Mouse (Mus musculus): ENCODE results near the gene Fam173a. TPM values are rescaled to one million over a fixed set of nuclear protein-coding genes. Genes with fewer than 3 reads are reported as not detected.

Fam173a gene
- 112 and 116 TPM in 2 replicates for polyA plus RNA-seq (2015; fragmentation: Nextera tagmentation; extraction: Ambion mirVana)

DNA sequence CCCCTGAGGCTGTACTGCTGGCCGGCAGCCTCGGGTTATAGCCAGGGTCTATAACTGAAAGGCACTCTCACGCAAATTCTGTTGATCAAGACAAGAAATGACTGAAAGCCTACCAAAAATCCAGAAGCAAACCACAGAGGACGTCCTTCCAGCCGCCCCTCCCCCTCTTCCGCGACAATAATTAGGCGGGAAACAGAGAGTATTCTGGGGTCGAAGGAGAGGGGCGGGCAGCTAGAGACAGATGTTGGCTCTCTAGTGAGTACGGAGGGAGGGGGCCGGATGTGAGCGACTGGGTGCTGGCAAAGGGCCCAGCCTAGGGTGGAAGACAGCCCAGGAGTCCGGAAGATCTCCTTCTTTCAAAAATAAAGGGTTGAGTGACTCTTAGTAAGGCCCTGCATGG is at the start of gene Fam173a:
Gene Fam173a, minus strand, starts transcription at position 287 of the 400 bp plus-strand sequence.
- Histone ChIP-seq H3K4me1 (ENCODE audit: insufficient read depth, low read depth, low read length) (peaks cover 9% of the 10 kb centered on the region; the same call in 1 of the 2 replicates), H3K27me3 (replicated peaks; ENCODE audit: insufficient read depth, low read length) (no peaks in the 10 kb centered on the region), H3K4me2 (replicated peaks; ENCODE audit: low read depth, low read length) (peak within 1 kb of the TSS; percentile 94), H3K9ac (replicated peaks; ENCODE audit: low read depth) (peak within 1 kb of the TSS; percentile 39), H3K27ac (ENCODE audit: low read length) (peak within 1 kb of the TSS; percentile 76), H3K9me3 (ENCODE audit: low read length) (no peaks in the 10 kb centered on the region), H3K4me3 (ENCODE audit: low read depth, low read length) (peak within 1 kb of the TSS; percentile 68), H3K36me3 (ENCODE audit: insufficient read depth, low read length) (no peaks in the 10 kb centered on the region)
- WGBS, result 2% methylated on average over 14 of the region's 14 CpGs
- ATAC-seq (peak; percentile 81), DNase-seq (ENCODE audit: low spot score) (peak; percentile 91)
- TF ChIP-seq CTCF (IDR thresholded peaks at IDR 0.05) (no peak), EP300 (IDR thresholded peaks at IDR 0.05) (no peak)

- ATAC-seq (no peak), DNase-seq (ENCODE audit: low spot score) (no peak)
- WGBS, result 93% methylated on average over 18 of the region's 22 CpGs
- H3K36me3 ChIP-seq (ENCODE audit: insufficient read depth, low read length), result peaks cover 13% of the 10 kb centered on the region; the same call in 1 of the 2 replicates
- no peak within 1 kb of the TSS for H3K27ac ChIP-seq (ENCODE audit: low read length)
- TF ChIP-seq CTCF (IDR thresholded peaks at IDR 0.05) (no peak), EP300 (IDR thresholded peaks at IDR 0.05) (no peak)
- H3K4me2 ChIP-seq (replicated peaks; ENCODE audit: low read depth, low read length), result no peak within 1 kb of the TSS
- no peaks in the 10 kb centered on the region for H3K27me3 ChIP-seq (replicated peaks; ENCODE audit: insufficient read depth, low read length)
- H3K4me3 ChIP-seq (ENCODE audit: low read depth, low read length), result no peak within 1 kb of the TSS
- no peaks in the 10 kb centered on the region for H3K9me3 ChIP-seq (ENCODE audit: low read length)
- no peak within 1 kb of the TSS for H3K9ac ChIP-seq (replicated peaks; ENCODE audit: low read depth)
- H3K4me1 ChIP-seq (ENCODE audit: insufficient read depth, low read depth, low read length), result peaks cover 14% of the 10 kb centered on the region; the same call in 1 of the 2 replicates
Observed at GRCm38 (mm10) chr17:25841117-25841880, 48.6 kb upstream of the Fam173a start, which contains the start of gene Gm20683. TSS of gene Gm20683 (minus strand) at chr17:25841763.

DNA sequence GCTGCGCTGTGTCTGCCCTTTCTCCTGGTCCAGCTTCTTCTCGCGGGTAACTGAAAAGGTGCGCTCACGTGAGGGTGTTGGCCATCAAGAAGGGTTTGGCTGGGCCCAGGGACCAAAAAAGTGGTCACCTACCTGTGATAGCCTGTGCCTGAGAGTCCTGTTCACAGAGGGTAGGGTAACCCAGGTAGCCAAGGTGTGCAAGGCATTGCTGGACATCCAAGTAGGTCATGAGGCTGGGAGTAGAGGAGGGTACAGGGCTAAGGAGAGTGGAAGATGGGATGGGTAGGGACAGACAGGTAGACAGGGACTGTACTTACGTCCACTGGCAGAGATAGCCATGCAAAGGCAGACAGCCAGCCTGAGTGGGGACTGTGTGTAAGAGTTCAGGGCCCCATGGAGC is 47.8 kb upstream of the Fam173a start:
- H3K27ac ChIP-seq (ENCODE audit: low read length), result no peak overlapping the region
- TF ChIP-seq CTCF (IDR thresholded peaks at IDR 0.05) (no peak), EP300 (IDR thresholded peaks at IDR 0.05) (no peak)
- no peak overlapping the region for H3K9ac ChIP-seq (replicated peaks; ENCODE audit: low read depth)
- no peak for DNase-seq (ENCODE audit: low spot score)
- no peak overlapping the region for H3K4me2 ChIP-seq (replicated peaks; ENCODE audit: low read depth, low read length)
- H3K9me3 ChIP-seq (ENCODE audit: low read length), result no peaks in the 10 kb centered on the region
- H3K27me3 ChIP-seq (replicated peaks; ENCODE audit: insufficient read depth, low read length), result no peaks in the 10 kb centered on the region
- H3K4me1 ChIP-seq (ENCODE audit: insufficient read depth, low read depth, low read length), result peaks cover 14% of the 10 kb centered on the region; the same call in 1 of the 2 replicates
- 95% methylated on average over 6 of the region's 6 CpGs for WGBS
- no peak overlapping the region for H3K4me3 ChIP-seq (ENCODE audit: low read depth, low read length)
- ATAC-seq, result no peak
- H3K36me3 ChIP-seq (ENCODE audit: insufficient read depth, low read length), result peaks cover 13% of the 10 kb centered on the region; the same call in 1 of the 2 replicates

- TF ChIP-seq CTCF (IDR thresholded peaks at IDR 0.05) (no peak), EP300 (IDR thresholded peaks at IDR 0.05) (no peak)
- 84% methylated on average over 14 of the region's 14 CpGs for WGBS
- Histone ChIP-seq H3K27ac (ENCODE audit: low read length) (no peak overlapping the region), H3K4me3 (ENCODE audit: low read depth, low read length) (no peak overlapping the region), H3K4me1 (ENCODE audit: insufficient read depth, low read depth, low read length) (peaks cover 18% of the 10 kb centered on the region; the same call in 1 of the 2 replicates), H3K9me3 (ENCODE audit: low read length) (no peaks in the 10 kb centered on the region), H3K27me3 (replicated peaks; ENCODE audit: insufficient read depth, low read length) (no peaks in the 10 kb centered on the region), H3K4me2 (replicated peaks; ENCODE audit: low read depth, low read length) (no peak overlapping the region), H3K36me3 (ENCODE audit: insufficient read depth, low read length) (peaks cover 13% of the 10 kb centered on the region; the same call in 1 of the 2 replicates), H3K9ac (replicated peaks; ENCODE audit: low read depth) (no peak overlapping the region)
- ATAC-seq, result no peak
- DNase-seq (ENCODE audit: low spot score), result no peak
Observed at GRCm38 (mm10) chr17:25839455-25840235, 46.9 kb upstream of the Fam173a start.

GRCm38 (mm10) chr17:25838904-25839303 is 46.2 kb upstream of the Fam173a start:
- peaks cover 13% of the 10 kb centered on the region; the same call in 1 of the 2 replicates for H3K36me3 ChIP-seq (ENCODE audit: insufficient read depth, low read length)

DNA sequence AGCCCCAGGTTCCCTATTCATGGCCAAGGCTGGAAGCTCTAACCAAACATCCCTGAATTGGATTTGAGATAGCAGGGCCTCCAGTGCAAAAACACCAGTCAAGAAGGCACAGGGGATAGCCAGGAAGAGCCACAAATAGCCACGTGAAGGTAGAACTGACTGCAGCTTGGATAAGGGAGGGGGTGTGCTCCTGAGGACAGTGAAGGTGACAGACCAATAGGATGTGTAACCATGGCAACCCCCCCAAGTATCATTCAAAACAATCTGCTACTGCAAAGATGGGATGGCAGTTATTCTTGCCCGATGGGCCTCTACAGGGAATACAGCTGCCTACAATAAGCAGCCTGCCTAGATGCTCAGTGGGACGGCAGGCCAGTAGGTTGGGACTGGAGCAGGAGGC is 44.8 kb upstream of the Fam173a start:
- Histone ChIP-seq H3K4me3 (ENCODE audit: low read depth, low read length) (no peak overlapping the region), H3K27ac (ENCODE audit: low read length) (no peak overlapping the region), H3K4me1 (ENCODE audit: insufficient read depth, low read depth, low read length) (peaks cover 25% of the 10 kb centered on the region), H3K36me3 (ENCODE audit: insufficient read depth, low read length) (peaks cover 13% of the 10 kb centered on the region; the same call in 1 of the 2 replicates), H3K27me3 (replicated peaks; ENCODE audit: insufficient read depth, low read length) (no peaks in the 10 kb centered on the region), H3K9me3 (ENCODE audit: low read length) (no peaks in the 10 kb centered on the region), H3K4me2 (replicated peaks; ENCODE audit: low read depth, low read length) (no peak overlapping the region), H3K9ac (replicated peaks; ENCODE audit: low read depth) (no peak overlapping the region)
- TF ChIP-seq EP300 (IDR thresholded peaks at IDR 0.05) (no peak), CTCF (IDR thresholded peaks at IDR 0.05) (no peak)
- no peak for ATAC-seq
- no peak for DNase-seq (ENCODE audit: low spot score)
- 44% methylated on average over 3 of the region's 3 CpGs for WGBS

More at GRCm38 (mm10) chr17:25838904-25839303, 46.2 kb upstream of the Fam173a start:
- WGBS, result 88% methylated on average over 4 of the region's 4 CpGs
- H3K9me3 ChIP-seq (ENCODE audit: low read length), result no peaks in the 10 kb centered on the region
- no peak overlapping the region for H3K27ac ChIP-seq (ENCODE audit: low read length)
- no peaks in the 10 kb centered on the region for H3K27me3 ChIP-seq (replicated peaks; ENCODE audit: insufficient read depth, low read length)
- DNase-seq (ENCODE audit: low spot score) (no peak), ATAC-seq (no peak)
- TF ChIP-seq EP300 (IDR thresholded peaks at IDR 0.05), result no peak
- TF ChIP-seq CTCF (IDR thresholded peaks at IDR 0.05), result no peak
- H3K9ac ChIP-seq (replicated peaks; ENCODE audit: low read depth), result no peak overlapping the region
- H3K4me3 ChIP-seq (ENCODE audit: low read depth, low read length), result no peak overlapping the region
- no peak overlapping the region for H3K4me2 ChIP-seq (replicated peaks; ENCODE audit: low read depth, low read length)
- H3K4me1 ChIP-seq (ENCODE audit: insufficient read depth, low read depth, low read length), result peaks cover 26% of the 10 kb centered on the region
